In genomic region chr15:8374724-8375123, GRCm38 (mm10) we compare ENCODE assay signal across 12 mouse cellular contexts.
"Had no signal": no experiment of that assay in that cellular context is flagged by ENCODE, and none has a peak within 500 bp of the region (broad histone marks: within the 10 kb centered on the region; RNA-seq: fewer than 3 reads in every experiment).

No protein-coding gene starts in this region.

- H3K27ac ChIP-seq: limb, embryonic 13.5 days; midbrain, embryonic 10.5 days; midbrain, embryonic 15.5 days had no signal

- DNase-seq: kidney, adult 11 months; kidney, postnatal 14 days; left cerebral cortex, postnatal 4 days; lung, embryonic 14.5 days; lung, postnatal 14 days; right cerebral cortex, adult 18-20 months; right cerebral cortex, postnatal 25 days; thymus, postnatal 36 days had no signal

- H3K4me2 ChIP-seq: limb, embryonic 13.5 days; liver, embryonic 11.5 days; lung, embryonic 14.5 days; midbrain, embryonic 15.5 days had no signal

- H3K9ac ChIP-seq: limb, embryonic 13.5 days; lung, embryonic 14.5 days; midbrain, embryonic 15.5 days had no signal

- H3K4me1 ChIP-seq: limb, embryonic 13.5 days; midbrain, embryonic 10.5 days; midbrain, embryonic 15.5 days had no signal

- H3K9me3 ChIP-seq: limb, embryonic 13.5 days; midbrain, embryonic 10.5 days; midbrain, embryonic 15.5 days had no signal

- H3K4me3 ChIP-seq: limb, embryonic 13.5 days; midbrain, embryonic 10.5 days; midbrain, embryonic 15.5 days had no signal

- ATAC-seq: midbrain, embryonic 15.5 days had no signal

- H3K27me3 ChIP-seq: limb, embryonic 13.5 days; midbrain, embryonic 15.5 days had no signal
